Mouse (Mus musculus): ENCODE results near the gene Rd3l.

DNA sequence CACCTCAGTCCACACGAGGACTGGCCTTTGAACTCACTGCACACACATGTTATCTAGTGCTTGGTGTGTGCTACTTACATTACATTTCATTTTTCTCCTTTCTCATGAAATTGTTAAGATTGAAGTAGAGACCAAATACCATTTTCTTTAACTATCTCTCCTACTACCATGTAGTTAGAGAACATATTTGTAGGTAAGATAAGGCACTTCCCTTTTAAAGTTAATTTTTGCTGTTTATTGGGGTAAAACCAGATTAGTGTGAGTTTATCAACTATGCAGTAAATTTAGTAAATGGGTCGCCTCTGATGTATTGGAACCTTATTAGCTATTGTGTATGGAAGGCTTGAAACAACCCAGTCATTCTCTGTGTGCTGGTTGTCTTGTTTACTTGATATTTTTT is 2.0 kb upstream of the Rd3l start:
- TF ChIP-seq CTCF (IDR thresholded peaks at IDR 0.05; ENCODE audit: borderline replicate concordance, insufficient read depth, low read length) (no peak), POLR2A (IDR thresholded peaks at IDR 0.05; ENCODE audit: low read depth, low read length) (no peak)

Data from embryonic fibroblast, embryonic 13.5 days (primary cell).